16 mouse cellular contexts compared by ENCODE assay signal in genomic region chr4:63982425-63983097, GRCm38 (mm10).
DNase-seq lines count a peak whose midpoint lies in the region; ATAC-seq and TF ChIP-seq lines count a peak whose summit lies in the region.
"Had no signal": no experiment of that assay in that cellular context is flagged by ENCODE, and none has a peak within 500 bp of the region (broad histone marks: within the 10 kb centered on the region; RNA-seq: fewer than 3 reads in every experiment).

No protein-coding gene starts in this region.

- H3K9ac ChIP-seq in forebrain, embryonic 13.5 days, result no peak overlapping the region
- H3K9ac ChIP-seq in forebrain, embryonic 11.5 days (ENCODE audit: low read length), result no peak overlapping the region
- no peak overlapping the region for H3K9ac ChIP-seq in kidney, embryonic 14.5 days (ENCODE audit: low read depth, low read length)

- H3K27me3 ChIP-seq in forebrain, embryonic 13.5 days, result no peaks in the 10 kb centered on the region
- no peaks in the 10 kb centered on the region; the same call in 1 of the 2 replicates for H3K27me3 ChIP-seq in forebrain, embryonic 11.5 days (ENCODE audit: control insufficient read depth, insufficient read depth, low read length)
- no peaks in the 10 kb centered on the region for H3K27me3 ChIP-seq in kidney, embryonic 14.5 days (ENCODE audit: control insufficient read depth, insufficient read depth, low read length)
- H3K27me3 ChIP-seq in testis, adult 2 months (ENCODE audit: control insufficient read depth, insufficient read depth, low read length), result no peaks in the 10 kb centered on the region
- H3K27me3 ChIP-seq: CH12.LX; megakaryocyte, embryonic 14.5 days had no signal

- H3K27ac ChIP-seq in forebrain, embryonic 13.5 days, result no peak overlapping the region
- no peak overlapping the region for H3K27ac ChIP-seq in forebrain, embryonic 11.5 days (ENCODE audit: low read depth, low read length)
- H3K27ac ChIP-seq in kidney, embryonic 14.5 days (ENCODE audit: low read depth, low read length), result peak overlapping the region; percentile 52; the same call in 1 of the 2 replicates
- H3K27ac ChIP-seq in testis, adult 2 months (ENCODE audit: control insufficient read depth, insufficient read depth, low read depth, low read length), result no peak overlapping the region
- H3K27ac ChIP-seq: gastrocnemius, adult 2 months; heart, embryonic 10.5 days had no signal

- no peak for DNase-seq in forebrain, embryonic 11.5 days (ENCODE audit: low spot score)
- DNase-seq in kidney, postnatal 36 days, result no peak
- DNase-seq in testis, postnatal 14 days (ENCODE audit: low spot score), result no peak
- DNase-seq in left cerebral cortex, postnatal 25 days (ENCODE audit: low spot score in 2 of 2), result no peak
- DNase-seq: cerebellum, adult 11-12 months; gastrocnemius, adult 2 months; layer of hippocampus, adult 9-11 months; right cerebral cortex, postnatal 25 days had no signal

- TF ChIP-seq CTCF in testis, adult 2 months (IDR thresholded peaks at IDR 0.05; ENCODE audit: control insufficient read depth, insufficient read depth, insufficient replicate concordance, low read depth, low read length), result no peak

- WGBS in forebrain, embryonic 13.5 days, result 78% methylated on average over 12 of the region's 12 CpGs
- WGBS in forebrain, embryonic 11.5 days, result 82% methylated on average over 12 of the region's 12 CpGs
- 42% methylated on average over 12 of the region's 12 CpGs for WGBS in kidney, embryonic 14.5 days

- TF ChIP-seq POLR2A in testis, adult 2 months (IDR thresholded peaks at IDR 0.05; ENCODE audit: control insufficient read depth, low read depth, low read length), result no peak

- H3K36me3 ChIP-seq in forebrain, embryonic 13.5 days (ENCODE audit: poor library complexity, severe bottlenecking), result no peaks in the 10 kb centered on the region
- no peaks in the 10 kb centered on the region for H3K36me3 ChIP-seq in forebrain, embryonic 11.5 days (ENCODE audit: control insufficient read depth, insufficient read depth, low read length)
- no peaks in the 10 kb centered on the region for H3K36me3 ChIP-seq in kidney, embryonic 14.5 days (ENCODE audit: control insufficient read depth, insufficient read depth, low read length)
- no peaks in the 10 kb centered on the region for H3K36me3 ChIP-seq in testis, adult 2 months (ENCODE audit: control insufficient read depth, insufficient read depth, low read length)
- H3K36me3 ChIP-seq: heart, embryonic 10.5 days had no signal

- peaks cover 4% of the 10 kb centered on the region for H3K4me1 ChIP-seq in forebrain, embryonic 13.5 days
- no peaks in the 10 kb centered on the region for H3K4me1 ChIP-seq in forebrain, embryonic 11.5 days (replicated peaks; ENCODE audit: control insufficient read depth, insufficient read depth, low read length)
- 0 out of 2 replicates have a peak, but pooled peaks cover 3% of the 10 kb centered on the region for H3K4me1 ChIP-seq in kidney, embryonic 14.5 days (ENCODE audit: control insufficient read depth, insufficient read depth, low read length)
- H3K4me1 ChIP-seq in testis, adult 2 months (ENCODE audit: control insufficient read depth, insufficient read depth, low read length), result no peaks in the 10 kb centered on the region; the same call in 1 of the 2 replicates
- H3K4me1 ChIP-seq: megakaryocyte, embryonic 14.5 days had no signal

- ATAC-seq in forebrain, embryonic 13.5 days, result peak; percentile 21; the same call in 1 of the 2 replicates
- ATAC-seq in forebrain, embryonic 11.5 days (replicated peaks; ENCODE audit: low FRiP score), result no peak
- ATAC-seq in kidney, embryonic 14.5 days (ENCODE audit: low FRiP score, low TSS enrichment), result peak; percentile 53
- ATAC-seq in megakaryocyte progenitor cell, adult 5-6 weeks (replicated peaks; ENCODE audit: poor library complexity), result no peak
- ATAC-seq: intestine, embryonic 16.5 days had no signal

- no peak overlapping the region for H3K4me2 ChIP-seq in forebrain, embryonic 13.5 days
- H3K4me2 ChIP-seq in forebrain, embryonic 11.5 days (ENCODE audit: low read depth, low read length, severe bottlenecking), result no peak overlapping the region
- no peak overlapping the region; the same call in 1 of the 2 replicates for H3K4me2 ChIP-seq in kidney, embryonic 14.5 days (replicated peaks; ENCODE audit: low read depth, low read length)

- no peaks in the 10 kb centered on the region for H3K9me3 ChIP-seq in forebrain, embryonic 13.5 days (replicated peaks)
- H3K9me3 ChIP-seq in forebrain, embryonic 11.5 days (ENCODE audit: control insufficient read depth, low read length), result no peaks in the 10 kb centered on the region
- H3K9me3 ChIP-seq in kidney, embryonic 14.5 days (ENCODE audit: control insufficient read depth, low read length), result no peaks in the 10 kb centered on the region
- H3K9me3 ChIP-seq: heart, embryonic 10.5 days; megakaryocyte, embryonic 14.5 days had no signal

- intact Hi-C loops in left cerebral cortex, postnatal 25 days (cut with DNase I), result no loop called here

- no peak overlapping the region for H3K4me3 ChIP-seq in forebrain, embryonic 13.5 days
- no peak overlapping the region for H3K4me3 ChIP-seq in forebrain, embryonic 11.5 days (ENCODE audit: low read depth, low read length)
- no peak overlapping the region for H3K4me3 ChIP-seq in kidney, embryonic 14.5 days (ENCODE audit: low read length)
- peak overlapping the region; percentile 67 for H3K4me3 ChIP-seq in testis, adult 2 months (ENCODE audit: control insufficient read depth, low read depth, low read length)
- H3K4me3 ChIP-seq: gastrocnemius, adult 2 months; heart, embryonic 10.5 days; megakaryocyte, embryonic 14.5 days had no signal

Comparison
In these comparisons a context has a peak if more than half of its experiments do, and no peak if none do; other contexts are left out.
1. ATAC-seq: peak in forebrain, embryonic 13.5 days (single experiment) and kidney, embryonic 14.5 days (single experiment); none in forebrain, embryonic 11.5 days (single experiment) and megakaryocyte progenitor cell, adult 5-6 weeks (single experiment).